Mouse (Mus musculus): ENCODE measurements around the gene Dytn. TPM values are rescaled to one million over a fixed set of nuclear protein-coding genes. Genes with fewer than 3 reads are reported as not detected.
"Not testable (repeated sequence)": the region's sequence is repeated elsewhere in the genome, so short reads cannot be mapped to it uniquely, and the experiment has no call there.

Gene Dytn
- polyA plus RNA-seq, 1 experiment from 2014 or later: 0.04 TPM

GRCm38 (mm10) chr1:63667949-63668851, 18.5 kb downstream of the Dytn start:
- H3K27me3 ChIP-seq (ENCODE audit: control insufficient read depth, insufficient read depth, low read length): no peaks in the 10 kb centered on the region
- no peak overlapping the region; the same call in 1 of the 2 replicates for H3K4me3 ChIP-seq (replicated peaks; ENCODE audit: low read length)
- H3K9ac ChIP-seq: peak overlapping the region; percentile 32
- H3K9me3 ChIP-seq (ENCODE audit: control insufficient read depth, low read length): no peaks in the 10 kb centered on the region
- H3K27ac ChIP-seq: peak overlapping the region; percentile 34; the same call in 1 of the 2 replicates
- peak; percentile 40; the same call in 1 of the 2 replicates for ATAC-seq (ENCODE audit: low FRiP score)
- H3K4me2 ChIP-seq (replicated peaks): peak overlapping the region; percentile 31
- DNase-seq (ENCODE audit: low spot score): peak; percentile 36
- no peaks in the 10 kb centered on the region for H3K36me3 ChIP-seq (replicated peaks; ENCODE audit: control insufficient read depth, insufficient read depth)
- WGBS: 12% methylated on average over 13 of the region's 13 CpGs
- peaks cover 16% of the 10 kb centered on the region; the same call in 1 of the 2 replicates for H3K4me1 ChIP-seq (replicated peaks; ENCODE audit: control insufficient read depth, insufficient read depth, low read length)

GRCm38 (mm10) chr1:63667201-63667948, 19.4 kb downstream of the Dytn start:
- DNase-seq (ENCODE audit: low spot score): peak; percentile 47
- ATAC-seq (ENCODE audit: low FRiP score): peak; percentile 21; the same call in 1 of the 2 replicates
- Histone ChIP-seq H3K27me3 (ENCODE audit: control insufficient read depth, insufficient read depth, low read length) (no peaks in the 10 kb centered on the region), H3K9ac (peak overlapping the region; percentile 32; the same call in 1 of the 2 replicates), H3K4me1 (replicated peaks; ENCODE audit: control insufficient read depth, insufficient read depth, low read length) (peaks cover 16% of the 10 kb centered on the region; the same call in 1 of the 2 replicates), H3K4me3 (replicated peaks; ENCODE audit: low read length) (no peak overlapping the region), H3K27ac (peak overlapping the region; percentile 34; the same call in 1 of the 2 replicates), H3K36me3 (replicated peaks; ENCODE audit: control insufficient read depth, insufficient read depth) (no peaks in the 10 kb centered on the region), H3K4me2 (replicated peaks) (peak overlapping the region; percentile 31), H3K9me3 (ENCODE audit: control insufficient read depth, low read length) (no peaks in the 10 kb centered on the region)
- WGBS: 41% methylated on average over 9 of the region's 9 CpGs

GRCm38 (mm10) chr1:63666089-63666488, 20.6 kb downstream of the Dytn start:
- no peak for DNase-seq (ENCODE audit: low spot score)
- H3K4me2 ChIP-seq (replicated peaks): no peak overlapping the region
- H3K4me3 ChIP-seq (replicated peaks; ENCODE audit: low read length): no peak overlapping the region
- H3K4me1 ChIP-seq (replicated peaks; ENCODE audit: control insufficient read depth, insufficient read depth, low read length): peaks cover 16% of the 10 kb centered on the region; the same call in 1 of the 2 replicates
- 99% methylated on average over 2 of the region's 2 CpGs for WGBS
- H3K9ac ChIP-seq: no peak overlapping the region
- no peaks in the 10 kb centered on the region for H3K9me3 ChIP-seq (ENCODE audit: control insufficient read depth, low read length)
- H3K27ac ChIP-seq: no peak overlapping the region
- H3K36me3 ChIP-seq (replicated peaks; ENCODE audit: control insufficient read depth, insufficient read depth): no peaks in the 10 kb centered on the region
- H3K27me3 ChIP-seq (ENCODE audit: control insufficient read depth, insufficient read depth, low read length): no peaks in the 10 kb centered on the region
- no peak for ATAC-seq (ENCODE audit: low FRiP score)

- H3K4me2 ChIP-seq (replicated peaks): no peak overlapping the region
- H3K4me3 ChIP-seq (replicated peaks; ENCODE audit: low read length): no peak overlapping the region
- H3K27ac ChIP-seq: no peak overlapping the region
- ATAC-seq (ENCODE audit: low FRiP score) (no peak; the same call in 1 of the 2 replicates), DNase-seq (ENCODE audit: low spot score) (peak; percentile 92)
- H3K27me3 ChIP-seq (ENCODE audit: control insufficient read depth, insufficient read depth, low read length): no peaks in the 10 kb centered on the region
- H3K9ac ChIP-seq: no peak overlapping the region
- no peaks in the 10 kb centered on the region for H3K9me3 ChIP-seq (ENCODE audit: control insufficient read depth, low read length)
- no peaks in the 10 kb centered on the region for H3K36me3 ChIP-seq (replicated peaks; ENCODE audit: control insufficient read depth, insufficient read depth)
- 1% methylated on average over 7 of the region's 7 CpGs for WGBS
- H3K4me1 ChIP-seq (replicated peaks; ENCODE audit: control insufficient read depth, insufficient read depth, low read length): no peaks in the 10 kb centered on the region
Measured at GRCm38 (mm10) chr1:63659591-63659990, 27.1 kb downstream of the Dytn start.

- H3K36me3 ChIP-seq (replicated peaks; ENCODE audit: control insufficient read depth, insufficient read depth): no peaks in the 10 kb centered on the region
- H3K4me3 ChIP-seq (replicated peaks; ENCODE audit: low read length): no peak overlapping the region
- DNase-seq (ENCODE audit: low spot score) (peak; percentile 85), ATAC-seq (ENCODE audit: low FRiP score) (no peak)
- H3K27ac ChIP-seq: no peak overlapping the region
- H3K4me2 ChIP-seq (replicated peaks): no peak overlapping the region
- no peaks in the 10 kb centered on the region for H3K9me3 ChIP-seq (ENCODE audit: control insufficient read depth, low read length)
- no peaks in the 10 kb centered on the region for H3K27me3 ChIP-seq (ENCODE audit: control insufficient read depth, insufficient read depth, low read length)
- H3K4me1 ChIP-seq (replicated peaks; ENCODE audit: control insufficient read depth, insufficient read depth, low read length): no peaks in the 10 kb centered on the region
- H3K9ac ChIP-seq: no peak overlapping the region
- WGBS: 16% methylated on average over 6 of the region's 6 CpGs
Measured at GRCm38 (mm10) chr1:63658016-63658415, 28.7 kb downstream of the Dytn start.

- H3K36me3 ChIP-seq (replicated peaks; ENCODE audit: control insufficient read depth, insufficient read depth): no peaks in the 10 kb centered on the region
- H3K9me3 ChIP-seq (ENCODE audit: control insufficient read depth, low read length): no peaks in the 10 kb centered on the region
- no peak overlapping the region for H3K9ac ChIP-seq
- DNase-seq (ENCODE audit: low spot score) (no peak), ATAC-seq (ENCODE audit: low FRiP score) (no peak)
- H3K27me3 ChIP-seq (ENCODE audit: control insufficient read depth, insufficient read depth, low read length): no peaks in the 10 kb centered on the region
- H3K4me1 ChIP-seq (replicated peaks; ENCODE audit: control insufficient read depth, insufficient read depth, low read length): no peaks in the 10 kb centered on the region
- WGBS: 79% methylated on average over 6 of the region's 6 CpGs
- no peak overlapping the region for H3K27ac ChIP-seq
- no peak overlapping the region for H3K4me3 ChIP-seq (replicated peaks; ENCODE audit: low read length)
- H3K4me2 ChIP-seq (replicated peaks): no peak overlapping the region
Measured at GRCm38 (mm10) chr1:63639921-63640320, 46.8 kb downstream of the Dytn start.

- H3K4me2 ChIP-seq (replicated peaks); H3K4me3 ChIP-seq (replicated peaks; ENCODE audit: low read length); DNase-seq (ENCODE audit: low spot score); H3K9ac ChIP-seq; H3K9me3 ChIP-seq (ENCODE audit: control insufficient read depth, low read length); H3K27me3 ChIP-seq (ENCODE audit: control insufficient read depth, insufficient read depth, low read length); ATAC-seq (ENCODE audit: low FRiP score); H3K4me1 ChIP-seq (replicated peaks; ENCODE audit: control insufficient read depth, insufficient read depth, low read length); H3K36me3 ChIP-seq (replicated peaks; ENCODE audit: control insufficient read depth, insufficient read depth); H3K27ac ChIP-seq: not testable (repeated sequence)
Measured at GRCm38 (mm10) chr1:63630390-63630789, 56.3 kb downstream of the Dytn start.

- no peak overlapping the region for H3K9ac ChIP-seq
- WGBS: 46% methylated on average over 2 of the region's 2 CpGs
- no peak for DNase-seq (ENCODE audit: low spot score)
- ATAC-seq (ENCODE audit: low FRiP score): no peak
- H3K4me2 ChIP-seq (replicated peaks): no peak overlapping the region
- H3K36me3 ChIP-seq (replicated peaks; ENCODE audit: control insufficient read depth, insufficient read depth): no peaks in the 10 kb centered on the region
- H3K9me3 ChIP-seq (ENCODE audit: control insufficient read depth, low read length): no peaks in the 10 kb centered on the region
- no peaks in the 10 kb centered on the region for H3K27me3 ChIP-seq (ENCODE audit: control insufficient read depth, insufficient read depth, low read length)
- H3K27ac ChIP-seq: no peak overlapping the region
- no peak overlapping the region for H3K4me3 ChIP-seq (replicated peaks; ENCODE audit: low read length)
- H3K4me1 ChIP-seq (replicated peaks; ENCODE audit: control insufficient read depth, insufficient read depth, low read length): no peaks in the 10 kb centered on the region
Measured at GRCm38 (mm10) chr1:63628211-63628610, 58.5 kb downstream of the Dytn start.

- 81% methylated on average over 3 of the region's 3 CpGs for WGBS
- no peak within 1 kb of the TSS for H3K4me3 ChIP-seq (replicated peaks; ENCODE audit: low read length)
- DNase-seq (ENCODE audit: low spot score) (no peak), ATAC-seq (ENCODE audit: low FRiP score) (no peak)
- no peak within 1 kb of the TSS for H3K27ac ChIP-seq
- H3K4me2 ChIP-seq (replicated peaks): no peak within 1 kb of the TSS
- no peak within 1 kb of the TSS for H3K9ac ChIP-seq
- H3K9me3 ChIP-seq (ENCODE audit: control insufficient read depth, low read length): no peaks in the 10 kb centered on the region
- H3K4me1 ChIP-seq (replicated peaks; ENCODE audit: control insufficient read depth, insufficient read depth, low read length): 0 out of 2 replicates have a peak, but pooled peaks cover 5% of the 10 kb centered on the region
- H3K36me3 ChIP-seq (replicated peaks; ENCODE audit: control insufficient read depth, insufficient read depth): no peaks in the 10 kb centered on the region
- peaks cover 11% of the 10 kb centered on the region; the same call in 1 of the 2 replicates for H3K27me3 ChIP-seq (ENCODE audit: control insufficient read depth, insufficient read depth, low read length)
Measured at GRCm38 (mm10) chr1:63615668-63616067, 71.1 kb downstream of the Dytn start, which contains the start of gene Gm39653. Gene Gm39653 (plus strand): TSS chr1:63615968.

Data from hindbrain, embryonic 14.5 days (tissue).